Mouse (Mus musculus) effector memory CD4-positive, alpha-beta T cell, adult 7 months (primary cell): Measurements from ENCODE around the gene Capn10. TPM values are rescaled to one million over a fixed set of nuclear protein-coding genes. Genes with fewer than 3 reads are reported as not detected.

Experiments
- polyA plus RNA-seq: library from polyadenylated mRNA; unstranded; fragments of 100-300 nt; shearing (Covaris generic); gene quantifications from one replicate; pipeline ENCODE4 v1.2.1, GENCODE M21; 2017

Capn10 gene
- 12.3 TPM for polyA plus RNA-seq

GRCm38 (mm10) chr1:92934182-92934827 is at the start of gene Capn10:
Gene Capn10 (plus strand): TSS chr1:92934376.

GRCm38 (mm10) chr1:92902786-92903185 is 31.4 kb upstream of the Capn10 start, which contains the start of gene Ankmy1:
Gene Ankmy1 (minus strand): TSS chr1:92902906.

GRCm38 (mm10) chr1:92906779-92907631 is 27.2 kb upstream of the Capn10 start, which contains the start of gene Dusp28:
Gene Dusp28 (plus strand): TSS chr1:92906981.

GRCm38 (mm10) chr1:92910239-92910885 is 23.8 kb upstream of the Capn10 start, which contains the start of gene Rnpepl1:
Gene Rnpepl1 (plus strand): TSS chr1:92910783.

GRCm38 (mm10) chr1:92950607-92951006 is 16.4 kb downstream of the Capn10 start, which contains the start of gene Gpr35:
Gene Gpr35 (plus strand): TSS chr1:92950865.

Other genes starting within 250 kb of the Capn10 start
- 24.4 TPM for gene Gpc1, start 102.7 kb upstream of the Capn10 start, polyA plus RNA-seq
- gene Ankmy1, start 31.5 kb upstream of the Capn10 start, polyA plus RNA-seq = 0.32 TPM
- gene Dusp28, start 27.4 kb upstream of the Capn10 start, polyA plus RNA-seq = 7.2 TPM
- 70.9 TPM for gene Rnpepl1, start 23.6 kb upstream of the Capn10 start, polyA plus RNA-seq
- gene Gpr35, start 16.5 kb downstream of the Capn10 start, polyA plus RNA-seq = not detected
- gene Aqp12, start 72.0 kb downstream of the Capn10 start, polyA plus RNA-seq = not detected
- gene Kif1a, start 167.6 kb downstream of the Capn10 start, polyA plus RNA-seq = 0.22 TPM
- gene Agxt, start 200.9 kb downstream of the Capn10 start, polyA plus RNA-seq = not detected
- gene 2310007B03Rik, start 226.6 kb downstream of the Capn10 start, polyA plus RNA-seq = not detected
- 0.11 TPM for gene Crocc2, start 234.3 kb downstream of the Capn10 start, polyA plus RNA-seq